Mouse (Mus musculus) kidney, embryonic 16.5 days (tissue): ENCODE results near the gene Svep1. TPM values are rescaled to one million over a fixed set of nuclear protein-coding genes. Genes with fewer than 3 reads are reported as not detected.

Experiments used
- ATAC-seq: fragments of 200-750 bp; cut with Nextera tagmentation; 2 replicates; pipeline ENCODE4 v1.8.0; 2017; ENCODE audit warnings: moderate TSS enrichment; ENCODE audit not compliant: low FRiP score, low TSS enrichment
- H3K27ac ChIP-seq: fragments of 300-500 bp; sonication (generic); 2 replicates; pipeline ENCODE4 v1.5.1; 2014; ENCODE audit warnings: low read length
- H3K27me3 ChIP-seq: fragments of 300-500 bp; sonication (generic); 2 replicates; pipeline ENCODE4 v1.6.1; 2014; ENCODE audit warnings: low read length, control low read depth, mixed read lengths; ENCODE audit not compliant: insufficient read depth
- H3K36me3 ChIP-seq: fragments of 300-500 bp; sonication (generic); 2 replicates; pipeline ENCODE4 v1.6.1; 2014; ENCODE audit warnings: low read length, control low read depth, mixed read lengths; ENCODE audit not compliant: insufficient read depth
- H3K4me1 ChIP-seq: fragments of 300-500 bp; sonication (generic); 2 replicates; pipeline ENCODE4 v1.6.1; 2014; ENCODE audit warnings: low read length, control low read depth, mixed read lengths; ENCODE audit not compliant: insufficient read depth
- H3K4me2 ChIP-seq: fragments of 300-500 bp; sonication (generic); replicated peaks from 2 replicates; pipeline ENCODE4 v1.6.1; 2014; ENCODE audit warnings: low read depth, low read length
- H3K4me3 ChIP-seq: fragments of 300-500 bp; sonication (generic); 2 replicates; pipeline ENCODE4 v1.5.1; 2014; ENCODE audit warnings: mild to moderate bottlenecking, low read length
- H3K9ac ChIP-seq: fragments of 300-500 bp; sonication (generic); replicated peaks from 2 replicates; pipeline ENCODE4 v1.6.1; 2014; ENCODE audit warnings: low read length
- H3K9me3 ChIP-seq: fragments of 300-500 bp; sonication (generic); 2 replicates; pipeline ENCODE4 v1.6.1; 2016; ENCODE audit warnings: low read length, control low read depth
- WGBS: fragments of 180-500 bp; shearing (Covaris S2); extraction: QIAGEN DNeasy Blood & Tissue Kit; methylation state at CpG from one replicate; pipeline ENCODE4 v1.1.7; 2014; 5-methylcytosine and 5-hydroxymethylcytosine counted together
- polyA plus RNA-seq: library from polyadenylated mRNA; unstranded; fragments of >200 nt; fragmentation: Nextera tagmentation; extraction: Ambion mirVana; gene quantifications from 2 replicates; pipeline ENCODE4 v1.2.1, GENCODE M21; 2015

The Svep1 gene
- polyA plus RNA-seq, 1 experiment from 2014 or later, result 3.6 TPM

- H3K4me2 ChIP-seq, result no peak overlapping the region
- H3K9ac ChIP-seq, result no peak overlapping the region
- no peak overlapping the region for H3K27ac ChIP-seq
- H3K4me3 ChIP-seq, result no peak overlapping the region
- peaks cover 10% of the 10 kb centered on the region; the same call in 1 of the 2 replicates for H3K4me1 ChIP-seq
- H3K36me3 ChIP-seq, result no peaks in the 10 kb centered on the region
- H3K27me3 ChIP-seq, result peaks cover 4% of the 10 kb centered on the region
- ATAC-seq, result no peak
- 85% methylated on average over 2 of the region's 2 CpGs for WGBS
- no peaks in the 10 kb centered on the region for H3K9me3 ChIP-seq
Measured at GRCm38 (mm10) chr4:58201703-58202102, 5.0 kb downstream of the Svep1 start.

- ATAC-seq, result no peak
- Histone ChIP-seq H3K9me3 (peaks cover 4% of the 10 kb centered on the region), H3K36me3 (0 out of 2 replicates have a peak, but pooled peaks cover 2% of the 10 kb centered on the region), H3K4me1 (peaks cover 7% of the 10 kb centered on the region; the same call in 1 of the 2 replicates), H3K27me3 (peaks cover 4% of the 10 kb centered on the region), H3K4me3 (no peak overlapping the region), H3K4me2 (no peak overlapping the region), H3K27ac (peak overlapping the region; percentile 52; the same call in 1 of the 2 replicates), H3K9ac (no peak overlapping the region)
- 46% methylated on average over 4 of the region's 4 CpGs for WGBS
Measured at GRCm38 (mm10) chr4:58200826-58201225, 5.8 kb downstream of the Svep1 start.

- H3K9ac ChIP-seq, result no peak overlapping the region
- no peak for ATAC-seq
- no peak overlapping the region for H3K4me3 ChIP-seq
- no peak overlapping the region for H3K4me2 ChIP-seq
- H3K9me3 ChIP-seq, result peaks cover 12% of the 10 kb centered on the region
- H3K27me3 ChIP-seq, result no peaks in the 10 kb centered on the region
- no peak overlapping the region; the same call in 1 of the 2 replicates for H3K27ac ChIP-seq
- peaks cover 8% of the 10 kb centered on the region; the same call in 1 of the 2 replicates for H3K36me3 ChIP-seq
- H3K4me1 ChIP-seq, result 0 out of 2 replicates have a peak, but pooled peaks cover 7% of the 10 kb centered on the region
- WGBS, result 72% methylated on average over 4 of the region's 4 CpGs
Measured at GRCm38 (mm10) chr4:58197230-58197629, 9.4 kb downstream of the Svep1 start.

GRCm38 (mm10) chr4:58196795-58197194 lies 9.9 kb downstream of the Svep1 start:
- no peak overlapping the region for H3K4me3 ChIP-seq
- peaks cover 12% of the 10 kb centered on the region for H3K9me3 ChIP-seq
- H3K27me3 ChIP-seq, result no peaks in the 10 kb centered on the region
- H3K4me2 ChIP-seq, result no peak overlapping the region
- H3K27ac ChIP-seq, result peak overlapping the region; percentile 65; the same call in 1 of the 2 replicates
- 0 out of 2 replicates have a peak, but pooled peaks cover 7% of the 10 kb centered on the region for H3K4me1 ChIP-seq
- WGBS, result 55% methylated on average over 4 of the region's 4 CpGs
- H3K9ac ChIP-seq, result no peak overlapping the region
- 0 out of 2 replicates have a peak, but pooled peaks have one; percentile 15 for ATAC-seq
- peaks cover 8% of the 10 kb centered on the region; the same call in 1 of the 2 replicates for H3K36me3 ChIP-seq

DNA sequence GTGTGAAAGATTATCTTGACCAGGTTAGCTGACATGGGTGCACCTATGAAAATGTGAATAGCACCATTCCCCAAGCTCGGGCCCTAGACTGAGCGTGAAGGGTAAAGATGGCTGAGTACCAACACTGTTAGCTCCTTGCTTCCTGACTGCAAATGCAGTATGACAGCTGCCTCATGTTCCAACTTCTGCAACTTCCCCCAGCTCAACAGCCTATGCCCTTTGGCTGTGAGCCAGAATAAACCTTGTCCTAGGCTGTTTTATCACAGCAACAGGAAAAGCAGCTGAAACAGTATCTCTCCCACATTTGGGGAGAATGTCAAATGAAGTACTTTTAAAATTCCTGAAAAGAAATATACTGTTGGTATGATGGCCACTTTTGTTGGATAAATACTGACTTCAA lies 10.7 kb downstream of the Svep1 start:
- peak; percentile 31; the same call in 1 of the 2 replicates for ATAC-seq
- no peak overlapping the region for H3K4me3 ChIP-seq
- H3K4me1 ChIP-seq, result 0 out of 2 replicates have a peak, but pooled peaks cover 5% of the 10 kb centered on the region
- H3K27me3 ChIP-seq, result no peaks in the 10 kb centered on the region
- peaks cover 12% of the 10 kb centered on the region for H3K9me3 ChIP-seq
- H3K27ac ChIP-seq, result no peak overlapping the region
- peaks cover 8% of the 10 kb centered on the region; the same call in 1 of the 2 replicates for H3K36me3 ChIP-seq
- H3K4me2 ChIP-seq, result no peak overlapping the region
- H3K9ac ChIP-seq, result no peak overlapping the region
- 65% methylated on average over 2 of the region's 2 CpGs for WGBS

- no peaks in the 10 kb centered on the region for H3K27me3 ChIP-seq
- H3K4me3 ChIP-seq, result no peak overlapping the region
- 35% methylated on average over 5 of the region's 5 CpGs for WGBS
- H3K36me3 ChIP-seq, result no peaks in the 10 kb centered on the region
- no peak overlapping the region for H3K27ac ChIP-seq
- H3K9me3 ChIP-seq, result no peaks in the 10 kb centered on the region
- no peak overlapping the region for H3K9ac ChIP-seq
- ATAC-seq, result no peak
- no peaks in the 10 kb centered on the region for H3K4me1 ChIP-seq
- H3K4me2 ChIP-seq, result no peak overlapping the region
Measured at GRCm38 (mm10) chr4:58189281-58189680, 17.4 kb downstream of the Svep1 start.

- WGBS, result 75% methylated on average over 3 of the region's 3 CpGs
- Histone ChIP-seq H3K36me3 (no peaks in the 10 kb centered on the region), H3K9me3 (no peaks in the 10 kb centered on the region), H3K4me1 (no peaks in the 10 kb centered on the region), H3K27ac (peak overlapping the region; percentile 70), H3K9ac (no peak overlapping the region), H3K4me3 (no peak overlapping the region), H3K4me2 (no peak overlapping the region), H3K27me3 (no peaks in the 10 kb centered on the region)
- no peak for ATAC-seq
Measured at GRCm38 (mm10) chr4:58185401-58185800, 21.3 kb downstream of the Svep1 start.

- no peak overlapping the region for H3K4me3 ChIP-seq
- H3K9me3 ChIP-seq, result no peaks in the 10 kb centered on the region
- H3K4me2 ChIP-seq, result no peak overlapping the region
- 37% methylated on average over 5 of the region's 5 CpGs for WGBS
- H3K36me3 ChIP-seq, result no peaks in the 10 kb centered on the region
- no peak overlapping the region for H3K9ac ChIP-seq
- no peaks in the 10 kb centered on the region for H3K27me3 ChIP-seq
- peak; percentile 55 for ATAC-seq
- H3K4me1 ChIP-seq, result no peaks in the 10 kb centered on the region
- peak overlapping the region; percentile 70 for H3K27ac ChIP-seq
Measured at GRCm38 (mm10) chr4:58184681-58185341, 21.8 kb downstream of the Svep1 start.

DNA sequence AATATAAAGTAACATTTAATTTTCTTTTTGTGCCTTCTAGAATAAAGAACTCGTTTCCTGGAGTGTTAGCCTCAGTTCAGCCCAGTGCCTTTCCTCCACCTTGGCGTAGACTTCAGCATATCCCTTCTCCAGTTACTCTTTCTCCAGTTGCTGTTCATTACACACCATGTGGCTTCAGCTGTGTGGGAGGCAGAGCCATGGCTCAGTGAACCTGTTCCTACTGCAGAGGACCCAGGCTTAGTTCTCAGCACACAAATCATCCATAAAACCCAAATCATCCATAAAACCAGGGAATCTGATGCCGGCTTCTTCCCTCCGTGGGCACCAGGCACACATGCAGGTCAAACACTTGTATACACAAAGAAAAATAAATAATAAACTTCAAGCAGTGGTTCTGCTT lies 22.8 kb downstream of the Svep1 start:
- Histone ChIP-seq H3K4me1 (no peaks in the 10 kb centered on the region), H3K36me3 (no peaks in the 10 kb centered on the region), H3K4me2 (no peak overlapping the region), H3K27me3 (no peaks in the 10 kb centered on the region), H3K9me3 (no peaks in the 10 kb centered on the region), H3K4me3 (no peak overlapping the region), H3K27ac (no peak overlapping the region), H3K9ac (no peak overlapping the region)
- WGBS, result 39% methylated on average over 4 of the region's 4 CpGs
- ATAC-seq, result peak; percentile 83; the same call in 1 of the 2 replicates

- Histone ChIP-seq H3K36me3 (no peaks in the 10 kb centered on the region), H3K27ac (no peak overlapping the region), H3K27me3 (no peaks in the 10 kb centered on the region), H3K4me1 (no peaks in the 10 kb centered on the region), H3K4me2 (no peak overlapping the region), H3K4me3 (no peak overlapping the region), H3K9ac (no peak overlapping the region), H3K9me3 (no peaks in the 10 kb centered on the region)
- no peak for ATAC-seq
- WGBS, result 85% methylated on average over 6 of the region's 6 CpGs
Measured at GRCm38 (mm10) chr4:58178489-58178888, 28.2 kb downstream of the Svep1 start.
